Mouse (Mus musculus): ENCODE data around the gene Elmo3. TPM values are rescaled to one million over a fixed set of nuclear protein-coding genes. Genes with fewer than 3 reads are reported as not detected.

The Elmo3 gene
- total RNA-seq (2021): under 1 TPM; 0.61 to 0.64 TPM

- peak in 1 of 2 experiments; percentile 54 for DNase-seq (ENCODE audit: extremely low spot score in 1 of 2, low spot score in 1 of 2)
Observed at GRCm38 (mm10) chr8:105305211-105306145, at the start of gene Elmo3. TSS of gene Elmo3 (plus strand) at chr8:105305601.

- DNase-seq (ENCODE audit: extremely low spot score in 1 of 2, low spot score in 1 of 2): no peak
Observed at GRCm38 (mm10) chr8:105257318-105258114, 47.9 kb upstream of the Elmo3 start.

- no peak for DNase-seq (ENCODE audit: extremely low spot score in 1 of 2, low spot score in 1 of 2)
Observed at GRCm38 (mm10) chr8:105258911-105259720, 46.3 kb upstream of the Elmo3 start.

- DNase-seq (ENCODE audit: extremely low spot score in 1 of 2, low spot score in 1 of 2): peak; percentile 69 to 81
Observed at GRCm38 (mm10) chr8:105259721-105260320, 45.6 kb upstream of the Elmo3 start.

- no peak for DNase-seq (ENCODE audit: extremely low spot score in 1 of 2, low spot score in 1 of 2)
Observed at GRCm38 (mm10) chr8:105260371-105261099, 44.9 kb upstream of the Elmo3 start.

GRCm38 (mm10) chr8:105261326-105261980 lies 43.9 kb upstream of the Elmo3 start:
- DNase-seq (ENCODE audit: extremely low spot score in 1 of 2, low spot score in 1 of 2): no peak

- DNase-seq (ENCODE audit: extremely low spot score in 1 of 2, low spot score in 1 of 2): no peak
Observed at GRCm38 (mm10) chr8:105263244-105263912, 42.0 kb upstream of the Elmo3 start.

- DNase-seq (ENCODE audit: extremely low spot score in 1 of 2, low spot score in 1 of 2): no peak
Observed at GRCm38 (mm10) chr8:105264024-105264982, 41.1 kb upstream of the Elmo3 start, which contains the start of the genes Tradd and Fbxl8. TSS of gene Tradd (minus strand) at chr8:105264609. TSS of gene Fbxl8 (plus strand) at chr8:105264648.

GRCm38 (mm10) chr8:105265128-105265527 lies 40.3 kb upstream of the Elmo3 start:
- no peak for DNase-seq (ENCODE audit: extremely low spot score in 1 of 2, low spot score in 1 of 2)

GRCm38 (mm10) chr8:105266775-105267174 lies 38.6 kb upstream of the Elmo3 start:
- DNase-seq (ENCODE audit: extremely low spot score in 1 of 2, low spot score in 1 of 2): no peak

- peak; percentile 62 to 66 for DNase-seq (ENCODE audit: extremely low spot score in 1 of 2, low spot score in 1 of 2)
Observed at GRCm38 (mm10) chr8:105268342-105269074, 36.9 kb upstream of the Elmo3 start.

- DNase-seq (ENCODE audit: extremely low spot score in 1 of 2, low spot score in 1 of 2): no peak
Observed at GRCm38 (mm10) chr8:105269075-105269458, 36.3 kb upstream of the Elmo3 start.

GRCm38 (mm10) chr8:105269461-105269947 lies 35.9 kb upstream of the Elmo3 start, which contains the start of gene Hsf4:
TSS of gene Hsf4 (plus strand) at chr8:105269801.
- no peak for DNase-seq (ENCODE audit: extremely low spot score in 1 of 2, low spot score in 1 of 2)

- DNase-seq (ENCODE audit: extremely low spot score in 1 of 2, low spot score in 1 of 2): no peak
Observed at GRCm38 (mm10) chr8:105270101-105270915, 35.1 kb upstream of the Elmo3 start.

GRCm38 (mm10) chr8:105270916-105271186 lies 34.5 kb upstream of the Elmo3 start:
- DNase-seq (ENCODE audit: extremely low spot score in 1 of 2, low spot score in 1 of 2): no peak
